Mouse (Mus musculus): ENCODE results near the gene Hectd3. TPM values are rescaled to one million over a fixed set of nuclear protein-coding genes. Genes with fewer than 3 reads are reported as not detected.

Hectd3 gene
- polyA plus RNA-seq (2017; shearing (Covaris generic)): 1 to 10 TPM; 6.5 to 7.2 TPM

DNA sequence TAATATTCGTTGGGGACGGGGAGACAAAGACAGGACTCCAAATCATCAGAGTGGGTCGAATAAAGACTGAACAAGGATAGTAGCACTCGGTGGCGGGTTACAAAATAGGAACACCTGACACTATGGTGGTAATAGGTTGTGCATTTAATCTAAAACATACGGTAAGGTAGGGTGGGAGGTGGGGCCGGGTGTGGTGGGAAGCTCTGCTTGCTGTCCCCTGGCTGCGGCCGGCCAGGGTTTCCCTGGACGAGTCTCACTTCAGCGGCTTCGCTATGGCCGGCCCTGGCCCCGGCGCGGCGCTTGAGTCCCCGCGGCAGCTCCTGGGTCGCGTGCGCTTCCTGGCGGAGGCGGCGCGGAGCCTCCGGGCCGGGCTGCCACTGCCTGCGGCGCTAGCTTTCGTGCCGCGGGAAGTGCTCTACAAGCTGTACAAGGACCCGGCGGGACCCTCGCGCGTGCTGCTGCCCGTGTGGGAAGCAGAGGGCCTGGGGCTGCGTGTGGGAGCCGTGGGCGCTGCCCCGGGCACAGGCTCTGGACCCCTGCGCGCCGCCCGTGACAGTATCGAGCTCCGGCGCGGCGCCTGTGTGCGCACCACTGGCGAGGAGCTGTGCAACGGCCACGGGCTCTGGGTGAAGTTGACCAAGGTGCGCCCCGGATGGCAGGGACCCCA is at the start of gene Hectd3:
Hectd3 (plus strand) TSS at position 187 of the 667 bp plus-strand sequence.
- peak; percentile 42 for ATAC-seq

DNA sequence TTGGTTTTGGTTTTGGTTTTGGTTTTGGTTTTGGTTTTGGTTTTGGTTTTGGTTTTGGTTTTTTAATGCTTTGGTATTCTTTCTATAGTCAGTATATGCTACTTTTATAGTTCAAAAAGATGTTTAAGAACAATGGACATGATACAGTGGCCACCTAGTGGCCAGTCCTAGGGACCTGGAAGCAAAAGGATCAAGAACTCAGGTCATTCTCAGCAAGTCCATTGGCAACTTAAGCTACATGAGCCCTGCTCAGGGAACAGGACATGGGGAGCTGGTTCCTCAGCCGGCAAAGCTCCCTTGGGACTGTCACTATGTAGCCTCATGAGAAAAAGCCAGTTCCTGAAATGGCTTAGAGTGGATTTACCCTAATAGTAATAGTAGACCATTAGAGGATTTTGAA is 43.5 kb upstream of the Hectd3 start:
- no peak for ATAC-seq

DNA sequence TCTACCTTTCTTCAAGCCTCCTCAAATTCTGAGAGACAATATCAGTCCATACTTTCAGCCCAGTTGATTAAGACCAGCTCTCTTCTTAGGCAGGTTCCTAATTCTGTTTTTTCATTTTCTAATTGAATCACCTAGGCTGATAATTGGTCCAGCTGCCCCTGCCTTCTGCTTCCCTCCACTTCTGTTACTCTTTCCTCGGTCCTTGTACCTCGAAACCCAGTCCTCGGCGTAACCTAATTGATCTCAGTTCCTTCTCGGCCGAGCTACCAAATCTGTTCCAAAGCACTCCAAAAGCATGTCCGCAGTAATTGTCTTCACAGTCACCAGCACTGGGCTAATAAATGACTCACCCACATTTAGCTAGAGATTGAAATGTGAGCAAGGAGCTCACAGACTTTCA is 40.2 kb upstream of the Hectd3 start:
- no peak for ATAC-seq

DNA sequence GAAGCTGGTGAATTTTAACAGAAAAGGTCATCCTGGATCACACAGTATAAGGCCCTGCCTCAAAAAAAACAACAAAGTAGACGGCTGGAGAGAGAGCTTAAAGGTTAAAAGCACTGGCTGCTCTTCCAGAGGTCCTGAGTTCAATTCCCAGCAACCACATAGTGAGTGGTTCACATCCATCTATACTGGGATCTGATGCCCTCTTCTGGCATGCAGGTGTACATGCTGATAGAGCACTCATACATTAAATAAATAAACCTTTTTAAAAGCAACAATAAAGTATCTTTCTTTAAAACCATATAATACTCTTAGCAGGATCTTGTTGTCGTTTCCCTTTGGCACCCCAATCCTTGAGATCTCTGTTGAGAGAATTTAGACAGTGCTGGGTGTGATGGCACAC is 18.6 kb upstream of the Hectd3 start:
- ATAC-seq: no peak

DNA sequence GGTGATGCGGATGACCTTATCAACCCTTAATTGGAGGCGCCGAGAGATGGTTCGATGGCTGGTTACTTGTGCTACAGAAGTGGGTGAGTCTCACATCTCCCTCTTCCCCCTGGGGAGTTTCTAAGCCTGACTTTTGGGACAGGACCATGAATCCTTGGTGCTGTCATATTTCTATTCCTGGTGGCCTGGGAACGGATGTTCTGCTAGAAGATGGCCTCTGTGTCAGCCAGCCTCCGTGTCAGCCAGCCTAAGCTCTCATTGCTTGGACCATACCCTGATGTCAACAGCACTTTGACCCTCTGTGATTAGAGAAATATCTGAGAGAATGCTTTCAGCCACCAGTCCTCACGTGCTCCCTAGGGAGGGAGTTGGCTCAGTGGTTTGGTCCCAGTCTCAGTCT is 9.4 kb upstream of the Hectd3 start:
- ATAC-seq: no peak

DNA sequence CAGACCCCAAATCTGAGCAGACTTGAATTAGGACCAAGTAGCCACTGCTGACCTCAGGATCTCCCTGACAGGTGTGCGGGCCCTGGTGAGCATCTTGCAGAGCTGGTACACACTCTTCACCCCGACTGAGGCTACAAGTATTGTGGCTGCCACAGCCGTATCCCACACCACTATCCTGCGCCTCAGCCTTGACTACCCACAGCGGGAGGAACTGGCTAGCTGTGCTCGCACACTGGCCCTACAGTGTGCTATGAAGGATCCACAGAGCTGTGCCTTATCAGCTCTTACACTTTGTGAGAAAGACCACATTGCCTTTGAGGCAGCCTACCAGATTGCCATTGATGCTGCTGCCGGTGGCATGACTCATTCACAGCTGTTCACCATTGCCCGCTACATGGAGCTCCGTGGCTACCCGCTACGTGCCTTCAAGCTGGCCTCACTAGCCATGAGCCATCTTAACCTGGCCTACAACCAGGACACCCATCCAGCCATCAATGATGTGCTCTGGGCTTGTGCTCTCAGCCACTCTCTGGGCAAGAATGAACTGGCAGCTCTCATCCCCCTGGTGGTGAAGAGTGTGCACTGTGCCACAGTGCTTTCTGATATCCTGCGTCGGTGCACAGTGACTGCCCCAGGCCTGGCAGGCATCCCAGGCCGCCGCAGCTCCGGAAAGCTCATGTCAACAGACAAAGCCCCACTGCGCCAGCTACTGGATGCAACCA is 8.6 kb upstream of the Hectd3 start:
- peak; percentile 75 for ATAC-seq

DNA sequence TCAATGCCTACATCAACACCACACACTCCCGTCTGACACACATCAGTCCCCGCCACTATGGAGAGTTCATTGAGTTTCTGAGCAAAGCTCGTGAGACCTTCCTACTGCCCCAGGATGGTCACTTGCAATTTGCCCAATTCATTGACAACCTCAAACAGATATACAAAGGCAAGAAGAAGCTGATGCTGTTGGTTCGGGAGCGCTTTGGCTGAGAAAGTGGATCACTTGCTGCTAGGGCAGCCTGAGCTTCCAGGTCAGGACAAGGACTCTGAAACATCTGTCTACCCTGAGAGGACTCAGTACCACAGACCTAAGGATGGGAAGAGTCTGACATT is 8.0 kb upstream of the Hectd3 start:
- no peak for ATAC-seq

DNA sequence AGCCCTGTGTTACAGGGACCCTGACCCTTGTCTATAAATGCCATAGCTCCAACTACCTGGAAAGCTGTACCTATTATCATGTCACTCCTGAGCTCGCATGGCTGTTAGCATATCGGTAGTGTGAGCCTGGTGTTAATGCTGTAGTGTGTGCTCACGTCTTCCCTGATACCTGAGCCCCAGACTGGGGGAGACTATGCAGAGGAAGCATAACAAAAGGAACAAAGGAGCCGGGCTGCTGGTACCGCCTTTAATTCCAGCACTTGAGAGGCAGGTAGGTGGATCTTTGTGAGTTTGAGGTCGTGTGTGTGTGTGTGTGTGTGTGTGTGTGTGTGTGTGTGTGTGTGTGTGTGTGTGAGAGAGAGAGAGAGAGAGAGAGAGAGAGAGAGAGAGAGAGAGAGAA is 5.4 kb upstream of the Hectd3 start:
- no peak for ATAC-seq

DNA sequence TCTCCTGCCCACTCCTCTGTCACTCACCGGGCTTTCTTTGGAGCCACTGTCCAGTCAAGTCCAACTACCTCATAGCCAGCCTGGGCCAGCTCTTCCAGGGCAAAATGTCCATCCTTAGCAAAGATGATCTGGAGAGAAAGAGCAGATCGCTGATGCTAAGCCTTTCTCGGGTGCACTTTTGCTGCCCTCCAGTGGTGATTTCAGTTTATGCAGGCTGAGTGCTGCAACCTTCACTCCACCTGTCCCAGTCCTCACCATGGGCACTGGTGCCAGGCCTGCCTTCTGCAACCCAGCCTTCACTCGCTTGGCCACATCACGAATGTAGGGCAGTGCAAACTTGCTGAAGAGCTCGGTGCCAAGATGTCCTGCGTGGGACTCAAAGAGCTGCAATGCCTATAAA is 3.8 kb upstream of the Hectd3 start:
- ATAC-seq: peak; percentile 30

DNA sequence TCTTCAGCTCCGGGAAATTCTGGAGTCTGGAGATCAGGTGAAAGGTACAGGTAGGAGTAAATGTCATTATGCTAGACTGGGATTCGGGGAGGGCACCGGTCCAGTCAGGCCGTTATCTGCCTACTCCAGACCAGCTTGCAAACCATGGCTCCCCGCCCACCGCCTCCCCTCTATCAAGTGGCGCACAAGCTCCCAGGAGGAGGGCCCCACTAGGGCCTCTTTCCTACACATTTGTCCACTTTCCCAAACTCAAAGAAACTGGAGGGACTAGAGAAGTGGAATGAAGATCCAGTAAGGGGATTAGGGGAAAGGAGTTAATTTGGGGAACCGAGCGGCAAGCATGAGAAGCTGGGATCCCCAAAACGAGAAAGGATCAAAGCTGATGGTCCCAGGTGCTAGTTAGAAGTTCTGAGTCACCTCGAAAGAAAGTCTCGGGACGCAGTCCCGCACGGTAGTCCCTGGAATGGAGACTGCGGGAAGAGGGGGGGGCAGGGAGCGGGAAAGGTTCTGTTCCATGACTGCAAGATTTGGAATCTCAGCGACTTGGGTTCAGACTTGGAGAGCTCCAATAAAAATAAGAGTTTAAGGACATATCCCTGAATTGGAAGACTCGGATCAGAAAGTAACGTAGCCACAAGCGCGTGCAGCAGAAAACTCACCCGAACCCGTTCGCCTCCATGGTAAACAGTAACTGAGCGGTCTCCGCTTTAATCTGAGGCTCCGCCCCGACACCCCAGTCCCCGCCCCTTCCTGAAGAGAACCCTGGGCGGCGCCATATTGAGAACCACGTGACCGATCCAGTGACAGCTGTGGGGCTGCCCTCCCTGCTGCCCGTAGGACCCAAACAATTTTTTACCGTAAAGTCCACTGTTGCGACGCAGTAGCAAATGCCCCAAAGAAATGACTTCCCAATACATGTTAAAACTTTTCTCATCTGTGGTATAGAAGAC is 1.2 kb upstream of the Hectd3 start, which contains the start of gene Urod:
Urod (minus strand) TSS at position 742 of the 950 bp plus-strand sequence.
- ATAC-seq: peak; percentile 88

DNA sequence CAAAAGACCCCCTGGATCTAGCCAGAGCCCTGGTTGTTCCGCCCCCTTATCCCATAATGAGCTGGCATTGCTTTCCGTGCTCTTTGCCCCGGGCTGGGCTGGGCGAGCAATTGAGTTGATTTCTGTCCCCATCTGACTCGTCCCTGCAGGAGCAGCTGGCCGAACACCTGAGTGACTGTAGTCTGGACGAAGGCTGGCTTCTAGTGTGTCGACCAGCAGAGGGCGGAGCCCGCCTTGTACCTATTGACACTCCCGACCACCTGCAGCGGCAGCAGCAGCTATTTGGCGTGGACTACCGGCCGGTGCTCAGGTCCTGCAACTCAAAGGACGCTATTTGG is 650 bp downstream of the Hectd3 start:
- no peak for ATAC-seq

DNA sequence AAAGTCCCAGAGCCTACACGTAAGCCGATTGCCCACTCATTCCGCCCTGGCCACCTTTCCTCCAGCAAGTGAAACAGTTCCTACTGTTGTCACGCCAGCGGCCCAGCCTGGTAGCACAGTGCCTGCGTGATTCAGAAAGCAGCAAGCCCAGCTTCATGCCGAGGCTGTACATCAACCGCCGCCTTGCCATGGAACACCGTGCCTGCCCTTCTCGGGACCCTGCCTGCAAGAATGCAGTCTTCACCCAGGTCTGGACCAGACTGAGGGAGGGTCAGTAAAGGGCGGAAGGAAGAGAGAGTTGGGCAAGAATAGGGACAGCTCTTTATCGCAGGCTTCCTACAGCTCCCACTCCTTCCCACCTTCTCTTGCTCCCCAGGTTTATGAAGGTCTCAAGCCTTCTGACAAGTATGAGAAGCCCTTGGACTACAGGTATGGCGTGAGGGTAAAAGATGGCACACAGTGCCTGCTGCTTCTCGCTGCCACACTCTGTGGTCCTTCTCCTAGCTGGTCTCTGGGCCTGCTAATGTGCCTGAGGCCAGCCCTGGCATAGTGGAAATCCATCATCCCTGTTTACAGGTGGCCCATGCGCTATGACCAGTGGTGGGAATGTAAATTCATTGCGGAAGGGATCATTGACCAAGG is 4.5 kb downstream of the Hectd3 start:
- ATAC-seq: no peak

DNA sequence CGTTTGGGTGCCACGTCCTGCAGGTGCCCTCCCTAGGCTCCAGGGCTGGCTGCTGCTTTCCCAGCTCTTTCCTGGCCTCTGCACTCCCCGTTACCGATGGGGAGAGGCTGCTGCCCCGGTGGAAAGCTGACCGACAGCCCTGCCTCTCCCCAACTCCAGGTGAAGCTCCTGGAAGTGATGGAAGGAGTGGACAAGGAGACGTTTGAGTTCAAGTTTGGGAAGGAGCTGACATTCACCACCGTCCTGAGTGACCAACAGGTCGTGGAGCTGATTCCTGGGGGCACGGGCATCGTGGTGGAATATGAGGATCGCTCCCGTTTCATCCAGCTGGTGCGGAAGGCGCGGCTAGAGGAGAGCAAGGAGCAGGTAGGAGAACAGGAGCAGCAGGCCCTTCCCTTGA is 6.8 kb downstream of the Hectd3 start:
- no peak for ATAC-seq

DNA sequence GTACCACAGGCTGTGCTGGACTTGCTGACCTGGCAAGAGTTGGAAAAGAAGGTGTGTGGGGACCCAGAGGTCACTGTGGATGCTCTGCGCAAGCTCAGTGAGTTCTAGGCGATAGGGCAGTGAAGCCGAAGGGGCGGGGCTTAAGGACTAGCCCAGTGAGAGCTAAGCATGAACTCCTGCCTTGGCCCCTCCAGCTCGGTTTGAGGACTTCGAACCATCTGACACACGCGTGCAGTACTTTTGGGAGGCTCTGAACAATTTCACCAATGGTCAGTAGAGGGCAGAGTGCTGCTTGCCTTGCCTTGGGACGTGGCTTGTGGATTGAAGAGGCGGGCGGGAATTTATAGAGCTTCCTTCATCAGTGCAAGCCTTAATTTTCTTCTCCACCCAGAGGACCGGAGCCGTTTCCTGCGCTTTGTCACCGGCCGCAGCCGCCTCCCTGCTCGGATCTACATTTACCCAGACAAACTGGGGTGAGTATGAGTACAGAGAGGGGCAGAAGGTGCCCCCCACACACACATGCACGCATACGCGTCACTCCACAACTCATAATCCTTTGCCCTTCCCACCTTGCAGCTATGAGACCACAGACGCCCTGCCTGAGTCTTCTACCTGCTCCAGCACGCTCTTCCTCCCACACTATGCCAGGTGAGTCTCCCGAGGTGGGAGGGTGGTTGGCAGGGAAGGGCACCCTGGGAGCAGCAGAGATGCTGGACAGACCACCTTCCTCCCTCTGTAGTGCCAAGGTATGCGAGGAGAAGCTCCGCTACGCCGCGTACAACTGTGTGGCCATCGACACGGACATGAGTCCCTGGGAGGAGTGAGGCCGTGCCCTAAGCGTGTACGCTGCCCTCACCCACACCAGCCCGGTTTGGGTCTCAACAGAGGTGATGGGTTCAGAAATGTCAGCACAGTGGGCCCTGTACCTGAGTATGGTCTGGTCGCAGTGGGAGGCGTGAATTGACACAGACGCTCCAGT is 7.7 kb downstream of the Hectd3 start:
- ATAC-seq: no peak

DNA sequence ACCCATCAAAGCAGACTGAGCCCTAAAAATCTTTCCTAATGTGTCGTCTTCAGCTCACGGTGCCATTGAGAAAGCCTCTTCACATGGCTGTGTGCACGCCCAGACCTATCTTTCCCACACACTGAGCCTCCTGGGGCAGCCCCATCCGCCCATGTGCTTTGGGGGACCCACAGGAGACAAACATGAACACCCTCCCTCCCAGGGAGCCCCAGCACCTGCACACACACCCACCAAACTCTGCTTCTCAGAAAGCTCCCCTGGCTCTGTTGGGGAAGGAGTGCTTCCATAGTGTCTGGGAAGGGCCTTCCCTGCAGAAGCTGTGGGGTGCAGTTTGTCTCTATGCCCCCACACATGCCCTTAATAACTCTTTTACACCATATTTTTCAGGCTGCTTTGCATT is 9.5 kb downstream of the Hectd3 start:
- no peak for ATAC-seq

DNA sequence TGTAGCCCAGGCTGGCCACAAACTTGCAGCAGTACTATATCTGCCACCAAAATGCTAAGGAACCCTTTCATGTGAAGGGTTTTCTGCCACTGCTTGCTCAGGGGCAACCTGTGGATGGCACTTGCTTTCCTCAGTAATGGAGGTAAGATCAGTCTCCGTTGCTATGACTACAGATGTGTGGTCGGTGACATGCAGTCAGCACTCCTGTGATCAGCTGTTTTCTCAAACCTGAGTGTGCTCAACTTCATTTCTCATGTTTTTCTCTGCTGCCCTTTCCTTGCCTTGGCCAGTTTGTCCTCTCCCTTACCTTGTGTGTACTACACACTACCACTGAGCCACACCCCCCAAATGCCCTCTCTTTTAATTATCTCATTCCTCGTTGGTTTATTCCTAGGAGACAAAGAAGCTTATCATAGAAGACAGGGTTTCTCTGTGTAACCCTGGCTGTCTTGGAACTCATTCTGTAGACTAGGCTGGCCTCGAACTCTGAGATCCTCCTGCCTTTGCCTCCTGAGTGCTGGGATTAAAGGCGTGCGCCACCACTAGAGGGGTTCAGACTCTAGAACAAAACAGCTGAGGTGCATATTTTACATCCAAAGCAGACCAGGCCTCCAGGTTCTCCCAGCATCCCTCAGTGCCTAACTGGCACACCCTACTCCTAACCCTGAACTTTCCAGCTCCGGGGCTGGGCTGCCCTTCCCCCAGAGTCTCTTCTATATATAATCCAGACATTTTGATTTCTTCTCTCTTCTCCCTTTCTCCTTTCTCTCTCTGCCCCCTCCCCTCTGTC is 10.7 kb downstream of the Hectd3 start:
- ATAC-seq: no peak

DNA sequence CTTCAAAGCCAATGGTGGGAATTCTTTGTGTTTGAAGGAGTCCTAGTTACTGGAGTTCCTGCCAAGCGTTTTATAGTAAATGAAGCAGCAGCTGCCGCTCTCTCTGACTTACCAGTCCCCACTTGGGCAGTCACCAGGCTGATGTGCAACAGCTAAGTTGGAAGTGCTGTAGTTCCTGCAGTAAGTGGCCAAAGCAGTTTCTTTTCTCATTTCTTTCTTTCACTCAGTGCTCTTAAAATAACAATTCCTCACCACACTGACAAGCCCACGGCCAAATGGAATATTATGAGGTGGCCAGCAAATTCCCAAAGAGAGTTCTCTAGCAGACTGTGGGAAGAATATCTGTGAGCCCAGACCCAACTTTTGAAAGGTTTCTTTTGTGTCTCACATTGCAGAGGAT is 11.9 kb downstream of the Hectd3 start:
- ATAC-seq: no peak

DNA sequence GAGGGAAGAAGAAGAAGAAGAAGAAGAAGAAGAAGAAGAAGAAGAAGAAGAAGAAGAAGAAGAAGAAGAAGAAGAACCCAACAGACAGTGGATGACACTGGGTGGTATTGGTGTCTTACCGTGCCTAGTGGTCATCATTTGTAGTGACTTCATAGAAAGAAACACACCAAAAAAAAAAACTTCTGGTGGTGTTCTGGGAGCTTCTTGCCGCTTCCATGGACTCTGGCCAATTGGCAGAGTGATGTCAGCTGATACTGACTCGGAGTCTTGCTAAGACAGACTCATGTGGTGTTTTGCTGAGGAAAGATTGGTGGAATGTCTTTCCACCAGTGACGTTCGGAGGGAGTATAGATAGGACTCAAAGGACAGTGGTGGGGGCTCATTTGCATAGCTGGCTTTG is 15.1 kb downstream of the Hectd3 start:
- ATAC-seq: no peak

DNA sequence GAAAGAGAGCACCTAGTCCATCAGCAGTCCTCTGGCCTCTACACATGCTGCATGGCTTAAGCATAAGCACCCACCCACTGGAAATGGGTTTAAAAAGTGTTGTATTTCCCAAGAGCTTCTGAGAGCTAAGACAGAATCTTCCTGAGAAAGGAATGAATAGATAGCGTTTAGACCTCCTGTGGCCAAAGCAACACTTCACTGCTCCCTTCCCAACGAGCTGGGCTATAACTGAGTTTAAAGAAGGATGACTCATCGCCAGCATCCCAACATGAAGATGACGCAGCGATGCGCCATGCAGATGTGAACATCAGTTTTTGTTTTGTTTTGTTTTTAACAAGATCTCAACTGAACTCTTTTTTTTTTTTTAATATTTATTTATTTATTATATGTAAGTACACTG is 18.5 kb downstream of the Hectd3 start:
- no peak for ATAC-seq

DNA sequence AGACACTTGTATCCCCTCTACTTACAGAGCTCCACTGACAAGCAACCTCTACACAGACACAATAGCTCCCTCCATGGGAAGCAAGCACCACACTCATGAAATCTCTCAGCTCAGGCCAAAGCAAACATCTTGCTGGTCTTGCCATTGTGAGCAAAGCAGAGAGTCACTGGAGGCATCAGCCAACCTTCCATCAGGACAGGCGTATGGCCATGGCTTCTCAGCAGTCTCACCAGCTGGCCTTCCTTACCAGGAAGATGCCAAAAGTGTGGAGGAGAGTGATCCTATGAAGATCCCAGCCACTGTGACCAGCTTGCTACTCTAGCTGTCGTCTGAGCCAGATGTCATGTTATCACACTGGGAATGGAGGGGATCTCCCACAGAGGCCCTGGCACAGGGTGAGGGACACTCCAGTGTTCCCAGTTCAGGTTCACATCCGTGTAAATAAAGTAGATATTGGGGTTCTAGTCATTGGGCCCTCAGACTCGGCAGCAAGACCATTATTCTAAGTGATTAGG is 19.8 kb downstream of the Hectd3 start:
- ATAC-seq: no peak

DNA sequence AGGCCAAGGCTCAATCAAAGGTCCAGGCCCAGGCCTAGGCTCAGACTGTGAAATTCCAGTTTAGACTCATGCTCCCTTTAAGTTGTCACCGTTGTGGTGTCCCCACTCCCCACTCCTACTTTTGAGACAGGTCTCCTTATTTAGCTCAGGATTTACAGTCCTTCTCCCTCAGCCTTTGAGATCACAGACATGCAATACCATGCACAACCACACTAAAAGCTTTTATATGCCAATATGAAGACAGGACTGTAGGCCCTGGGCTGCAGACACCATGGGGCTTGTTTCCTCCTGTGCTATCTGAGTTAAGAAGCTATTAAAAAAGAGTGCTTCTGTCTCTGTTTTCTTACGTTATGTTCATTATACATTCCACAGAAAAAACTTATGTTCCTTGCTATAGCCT is 22.6 kb downstream of the Hectd3 start:
- ATAC-seq: no peak
